Mouse (Mus musculus) heart, embryonic 12.5 days (tissue): ENCODE results near the gene D11Wsu47e. TPM values are rescaled to one million over a fixed set of nuclear protein-coding genes. Genes with fewer than 3 reads are reported as not detected.

Experiments
- ATAC-seq: fragments of 200-750 bp; cut with Nextera tagmentation; 2 replicates; pipeline ENCODE4 v1.8.0; 2017; ENCODE audit warnings: moderate TSS enrichment, moderate library complexity; ENCODE audit not compliant: insufficient number of reproducible peaks, low FRiP score
- H3K27ac ChIP-seq: fragments of 300-500 bp; sonication (generic); 2 replicates; pipeline ENCODE4 v1.5.1; 2016; ENCODE audit warnings: mild to moderate bottlenecking, moderate library complexity; ENCODE audit not compliant: poor library complexity, severe bottlenecking
- H3K27me3 ChIP-seq: fragments of 300-500 bp; sonication (generic); replicated peaks from 2 replicates; pipeline ENCODE4 v1.6.1; 2016; ENCODE audit warnings: mild to moderate bottlenecking, moderate library complexity
- H3K36me3 ChIP-seq: fragments of 300-500 bp; sonication (generic); 2 replicates; pipeline ENCODE4 v1.6.1; 2016; ENCODE audit warnings: mild to moderate bottlenecking, moderate library complexity
- H3K4me1 ChIP-seq: fragments of 300-500 bp; sonication (generic); replicated peaks from 2 replicates; pipeline ENCODE4 v1.6.1; 2016; ENCODE audit warnings: mild to moderate bottlenecking
- H3K4me2 ChIP-seq: fragments of 300-500 bp; sonication (generic); 2 replicates; pipeline ENCODE4 v1.6.1; 2016; ENCODE audit warnings: mild to moderate bottlenecking, moderate library complexity
- H3K4me3 ChIP-seq: fragments of 300-500 bp; sonication (generic); 2 replicates; pipeline ENCODE4 v1.5.1; 2016; ENCODE audit warnings: mild to moderate bottlenecking
- H3K9ac ChIP-seq: fragments of 300-500 bp; sonication (generic); 2 replicates; pipeline ENCODE4 v1.6.1; 2016; ENCODE audit warnings: mild to moderate bottlenecking, moderate library complexity
- H3K9me3 ChIP-seq: fragments of 300-500 bp; sonication (generic); replicated peaks from 2 replicates; pipeline ENCODE4 v1.6.1; 2016; ENCODE audit warnings: mild to moderate bottlenecking, moderate library complexity
- WGBS: fragments of 180-500 bp; shearing (Covaris S2); methylation state at CpG from one replicate; pipeline ENCODE4 v1.1.7; 2016; 5-methylcytosine and 5-hydroxymethylcytosine counted together
- polyA plus RNA-seq: library from polyadenylated mRNA; unstranded; fragments of >200 nt; fragmentation: Nextera tagmentation; extraction: Ambion mirVana; gene quantifications from 2 replicates; pipeline ENCODE4 v1.2.1, GENCODE M21; 2016

D11Wsu47e gene
- polyA plus RNA-seq, 1 experiment from 2014 or later, result 20.7 TPM

- 4% methylated on average over 38 of the region's 38 CpGs for WGBS
- H3K9me3 ChIP-seq, result no peaks in the 10 kb centered on the region
- H3K4me1 ChIP-seq, result peaks cover 51% of the 10 kb centered on the region
These were observed 1.1 kb upstream of the D11Wsu47e start for GRCm38 (mm10) chr11:113682897-113683626.

DNA sequence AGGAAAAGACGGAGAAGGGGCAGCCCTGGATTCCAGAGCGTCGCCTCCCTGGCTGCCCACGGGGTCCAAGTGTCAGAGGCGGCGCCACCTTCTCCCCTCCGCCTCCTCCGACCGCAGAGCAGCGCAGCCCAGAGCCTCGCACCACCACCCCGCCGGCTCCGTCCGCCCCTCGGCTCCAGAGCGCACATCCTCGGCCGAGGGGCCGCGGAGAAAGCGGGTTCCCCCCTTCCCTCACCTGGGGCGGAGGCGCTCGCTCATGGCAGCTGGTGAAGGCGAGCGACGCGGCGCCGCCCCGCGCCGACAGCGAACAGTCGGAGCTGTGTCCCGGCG lies 620 bp upstream of the D11Wsu47e start:
- Histone ChIP-seq H3K36me3 (peaks cover 14% of the 10 kb centered on the region), H3K27ac (peak overlapping the region; percentile 98), H3K4me1 (peaks cover 46% of the 10 kb centered on the region), H3K9ac (peak overlapping the region; percentile 96), H3K27me3 (no peaks in the 10 kb centered on the region), H3K4me2 (peak overlapping the region; percentile 84), H3K4me3 (peak overlapping the region; percentile 86), H3K9me3 (no peaks in the 10 kb centered on the region)
- ATAC-seq, result no peak; the same call in 1 of the 2 replicates
- WGBS, result 0% methylated on average over 32 of the region's 38 CpGs

More at GRCm38 (mm10) chr11:113682897-113683626, 1.1 kb upstream of the D11Wsu47e start:
- H3K27me3 ChIP-seq, result no peaks in the 10 kb centered on the region
- peak overlapping the region; percentile 84 for H3K4me2 ChIP-seq
- peak overlapping the region; percentile 86 for H3K4me3 ChIP-seq
- peaks cover 9% of the 10 kb centered on the region for H3K36me3 ChIP-seq
- H3K27ac ChIP-seq, result peak overlapping the region; percentile 98
- peak overlapping the region; percentile 96 for H3K9ac ChIP-seq
- peak; percentile 76 for ATAC-seq

GRCm38 (mm10) chr11:113684707-113685426 lies 655 bp downstream of the D11Wsu47e start:
- H3K4me1 ChIP-seq, result peaks cover 41% of the 10 kb centered on the region
- H3K27ac ChIP-seq, result no peak overlapping the region
- 40% methylated on average over 25 of the region's 25 CpGs for WGBS
- peak overlapping the region; percentile 96 for H3K9ac ChIP-seq
- peaks cover 27% of the 10 kb centered on the region for H3K36me3 ChIP-seq
- peak overlapping the region; percentile 86 for H3K4me3 ChIP-seq
- H3K4me2 ChIP-seq, result peak overlapping the region; percentile 84
- no peak for ATAC-seq
- no peaks in the 10 kb centered on the region for H3K27me3 ChIP-seq
- H3K9me3 ChIP-seq, result no peaks in the 10 kb centered on the region

GRCm38 (mm10) chr11:113687031-113687430 lies 2.8 kb downstream of the D11Wsu47e start:
- Histone ChIP-seq H3K9ac (no peak overlapping the region), H3K27me3 (no peaks in the 10 kb centered on the region), H3K36me3 (peaks cover 45% of the 10 kb centered on the region), H3K4me1 (peaks cover 24% of the 10 kb centered on the region), H3K4me3 (no peak overlapping the region), H3K4me2 (no peak overlapping the region), H3K27ac (no peak overlapping the region), H3K9me3 (no peaks in the 10 kb centered on the region)
- 76% methylated on average over 2 of the region's 2 CpGs for WGBS
- ATAC-seq, result no peak

GRCm38 (mm10) chr11:113690506-113690905 lies 6.3 kb downstream of the D11Wsu47e start:
- H3K4me1 ChIP-seq, result peaks cover 11% of the 10 kb centered on the region; the same call in 1 of the 2 replicates
- H3K4me2 ChIP-seq, result no peak overlapping the region
- no peak overlapping the region for H3K4me3 ChIP-seq
- H3K9me3 ChIP-seq, result 0 out of 2 replicates have a peak, but pooled peaks cover under 1% of the 10 kb centered on the region
- no peak overlapping the region for H3K27ac ChIP-seq
- 89% methylated on average over 12 of the region's 12 CpGs for whole genome bisulfite sequencing
- no peaks in the 10 kb centered on the region for H3K27me3 ChIP-seq
- no peak overlapping the region for H3K9ac ChIP-seq
- peaks cover 80% of the 10 kb centered on the region for H3K36me3 ChIP-seq
- ATAC-seq, result no peak

- H3K4me3 ChIP-seq, result no peak overlapping the region
- peaks cover 88% of the 10 kb centered on the region for H3K36me3 ChIP-seq
- H3K27me3 ChIP-seq, result no peaks in the 10 kb centered on the region
- H3K9ac ChIP-seq, result no peak overlapping the region
- ATAC-seq, result no peak
- H3K4me2 ChIP-seq, result no peak overlapping the region
- peaks cover 8% of the 10 kb centered on the region; the same call in 1 of the 2 replicates for H3K4me1 ChIP-seq
- 84% methylated on average over 5 of the region's 5 CpGs for WGBS
- 0 out of 2 replicates have a peak, but pooled peaks cover 4% of the 10 kb centered on the region for H3K9me3 ChIP-seq
- no peak overlapping the region for H3K27ac ChIP-seq
These were observed 7.1 kb downstream of the D11Wsu47e start for GRCm38 (mm10) chr11:113691318-113691717.

GRCm38 (mm10) chr11:113691851-113692250 lies 7.6 kb downstream of the D11Wsu47e start:
- H3K4me2 ChIP-seq, result no peak overlapping the region
- no peak overlapping the region for H3K9ac ChIP-seq
- peaks cover 92% of the 10 kb centered on the region for H3K36me3 ChIP-seq
- H3K9me3 ChIP-seq, result 0 out of 2 replicates have a peak, but pooled peaks cover 4% of the 10 kb centered on the region
- no peak for ATAC-seq
- 89% methylated on average over 3 of the region's 3 CpGs for WGBS
- peaks cover 2% of the 10 kb centered on the region; the same call in 1 of the 2 replicates for H3K4me1 ChIP-seq
- no peak overlapping the region for H3K27ac ChIP-seq
- H3K27me3 ChIP-seq, result no peaks in the 10 kb centered on the region
- no peak overlapping the region for H3K4me3 ChIP-seq

DNA sequence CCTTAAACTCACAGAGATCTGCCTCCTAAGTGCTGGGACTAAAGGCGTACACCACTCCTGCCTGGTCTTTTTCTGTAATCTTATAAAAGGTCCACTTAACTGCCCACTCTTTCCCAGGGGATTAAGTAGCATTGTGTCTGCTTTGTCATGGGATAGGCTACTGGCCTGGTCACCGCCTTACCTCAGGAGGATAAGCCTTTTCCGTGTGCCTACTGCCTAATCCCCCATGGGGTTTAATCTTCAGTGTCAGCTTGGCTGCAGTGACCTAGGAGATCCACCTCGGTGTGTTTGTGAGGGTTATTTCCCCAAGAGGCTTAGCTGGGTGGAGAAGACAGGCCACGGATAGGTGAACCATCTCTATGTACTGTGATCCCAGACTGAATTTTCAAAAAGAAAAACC lies 13.4 kb downstream of the D11Wsu47e start:
- Histone ChIP-seq H3K27ac (no peak overlapping the region), H3K9ac (no peak overlapping the region), H3K27me3 (no peaks in the 10 kb centered on the region), H3K4me1 (no peaks in the 10 kb centered on the region), H3K36me3 (peaks cover 51% of the 10 kb centered on the region), H3K9me3 (0 out of 2 replicates have a peak, but pooled peaks cover 4% of the 10 kb centered on the region), H3K4me3 (no peak overlapping the region), H3K4me2 (no peak overlapping the region)
- 69% methylated on average over 5 of the region's 5 CpGs for WGBS
- ATAC-seq, result no peak

DNA sequence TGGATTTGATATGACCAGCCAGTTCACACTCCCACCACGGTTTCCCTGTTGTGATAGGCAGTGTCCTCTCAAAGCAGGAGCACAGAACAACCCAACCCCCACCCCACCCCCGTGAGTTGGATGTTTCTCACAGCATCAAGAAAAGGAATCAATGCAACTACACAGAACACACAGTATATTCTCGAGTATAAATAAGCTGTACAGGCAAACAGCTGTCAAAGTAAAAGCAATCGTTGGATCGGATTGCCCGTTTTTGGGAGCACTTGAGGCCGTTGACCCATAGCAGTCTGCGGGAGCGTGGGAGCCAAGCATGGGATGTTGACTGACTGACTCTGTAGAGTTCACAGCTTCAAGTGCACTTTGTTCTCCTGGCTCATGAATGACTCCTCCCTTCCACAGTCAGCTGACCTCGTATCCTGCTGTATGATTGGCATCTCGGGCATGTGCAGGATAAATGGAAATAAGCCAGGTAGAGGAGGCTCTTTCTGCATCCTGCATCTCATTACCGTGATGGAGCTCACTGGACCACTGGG lies 13.9 kb downstream of the D11Wsu47e start:
- Histone ChIP-seq H3K36me3 (peaks cover 46% of the 10 kb centered on the region), H3K9me3 (0 out of 2 replicates have a peak, but pooled peaks cover 4% of the 10 kb centered on the region), H3K4me2 (no peak overlapping the region), H3K4me3 (no peak overlapping the region), H3K4me1 (no peaks in the 10 kb centered on the region), H3K27me3 (no peaks in the 10 kb centered on the region), H3K9ac (no peak overlapping the region), H3K27ac (no peak overlapping the region)
- WGBS, result 82% methylated on average over 12 of the region's 12 CpGs
- no peak for ATAC-seq

GRCm38 (mm10) chr11:113699643-113700042 lies 15.4 kb downstream of the D11Wsu47e start:
- H3K27me3 ChIP-seq, result no peaks in the 10 kb centered on the region
- no peak overlapping the region for H3K4me2 ChIP-seq
- peaks cover 30% of the 10 kb centered on the region for H3K36me3 ChIP-seq
- H3K27ac ChIP-seq, result no peak overlapping the region
- H3K9ac ChIP-seq, result no peak overlapping the region
- 78% methylated on average over 7 of the region's 7 CpGs for WGBS
- H3K4me3 ChIP-seq, result no peak overlapping the region
- no peak for ATAC-seq
- H3K9me3 ChIP-seq, result 0 out of 2 replicates have a peak, but pooled peaks cover 4% of the 10 kb centered on the region
- H3K4me1 ChIP-seq, result peaks cover 4% of the 10 kb centered on the region; the same call in 1 of the 2 replicates

DNA sequence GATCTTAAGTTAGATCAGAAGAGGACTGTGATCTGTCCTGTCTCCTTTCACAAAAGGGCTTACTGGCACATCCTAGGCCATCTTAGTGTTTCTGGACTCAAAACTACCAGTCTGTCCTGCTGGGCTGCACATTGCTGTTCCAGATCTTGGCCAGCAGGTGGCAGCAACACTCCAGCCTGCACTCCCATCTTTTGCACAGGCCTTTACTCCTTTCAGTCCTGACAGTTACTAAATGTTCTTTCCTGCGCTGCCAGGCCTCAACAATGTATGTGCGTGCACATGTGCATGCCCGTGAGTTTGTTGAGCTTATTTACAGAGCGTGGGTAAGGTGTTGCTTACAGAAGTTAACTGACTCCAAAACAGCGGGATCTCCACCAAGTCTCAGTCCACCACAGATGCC lies 19.5 kb downstream of the D11Wsu47e start:
- 37% methylated on average over 5 of the region's 5 CpGs for WGBS
- Histone ChIP-seq H3K4me1 (peaks cover 4% of the 10 kb centered on the region; the same call in 1 of the 2 replicates), H3K4me3 (no peak overlapping the region), H3K9ac (no peak overlapping the region), H3K4me2 (no peak overlapping the region), H3K36me3 (peaks cover 14% of the 10 kb centered on the region), H3K27ac (no peak overlapping the region), H3K27me3 (0 out of 2 replicates have a peak, but pooled peaks cover 5% of the 10 kb centered on the region), H3K9me3 (peaks cover 3% of the 10 kb centered on the region)
- ATAC-seq, result no peak
